Mouse (Mus musculus): Measurements from ENCODE around the gene Bahd1. TPM values are rescaled to one million over a fixed set of nuclear protein-coding genes. Genes with fewer than 3 reads are reported as not detected.

Bahd1 gene
- polyA plus RNA-seq, 1 experiment = 5.7 TPM

GRCm38 (mm10) chr2:118875316-118875715 lies 24.9 kb upstream of the Bahd1 start:
- H3K4me3 ChIP-seq (replicated peaks) = no peak overlapping the region
- no peaks in the 10 kb centered on the region for H3K9me3 ChIP-seq (ENCODE audit: control insufficient read depth, low read length)
- H3K36me3 ChIP-seq (ENCODE audit: control insufficient read depth) = peaks cover 42% of the 10 kb centered on the region
- no peaks in the 10 kb centered on the region for H3K27me3 ChIP-seq (ENCODE audit: control insufficient read depth)
- TF ChIP-seq GATA1 (IDR thresholded peaks at IDR 0.05; ENCODE audit: low read length) (no peak), TAL1 (IDR thresholded peaks at IDR 0.05; ENCODE audit: low read length) (no peak)
- H3K4me1 ChIP-seq (ENCODE audit: control insufficient read depth) = peaks cover 2% of the 10 kb centered on the region; the same call in 1 of the 2 replicates

GRCm38 (mm10) chr2:118876453-118876852 lies 23.7 kb upstream of the Bahd1 start:
- H3K4me3 ChIP-seq (replicated peaks) = no peak overlapping the region
- no peaks in the 10 kb centered on the region for H3K27me3 ChIP-seq (ENCODE audit: control insufficient read depth)
- no peak for TF ChIP-seq TAL1 (IDR thresholded peaks at IDR 0.05; ENCODE audit: low read length)
- no peak for TF ChIP-seq GATA1 (IDR thresholded peaks at IDR 0.05; ENCODE audit: low read length)
- peaks cover 33% of the 10 kb centered on the region for H3K36me3 ChIP-seq (ENCODE audit: control insufficient read depth)
- H3K9me3 ChIP-seq (ENCODE audit: control insufficient read depth, low read length) = no peaks in the 10 kb centered on the region
- H3K4me1 ChIP-seq (ENCODE audit: control insufficient read depth) = peaks cover 2% of the 10 kb centered on the region

GRCm38 (mm10) chr2:118881019-118881418 lies 19.2 kb upstream of the Bahd1 start:
- no peaks in the 10 kb centered on the region for H3K9me3 ChIP-seq (ENCODE audit: control insufficient read depth, low read length)
- no peak overlapping the region for H3K4me3 ChIP-seq (replicated peaks)
- TF ChIP-seq GATA1 (IDR thresholded peaks at IDR 0.05; ENCODE audit: low read length) (no peak), TAL1 (IDR thresholded peaks at IDR 0.05; ENCODE audit: low read length) (no peak)
- peaks cover 16% of the 10 kb centered on the region for H3K36me3 ChIP-seq (ENCODE audit: control insufficient read depth)
- H3K4me1 ChIP-seq (ENCODE audit: control insufficient read depth) = peaks cover 33% of the 10 kb centered on the region
- no peaks in the 10 kb centered on the region for H3K27me3 ChIP-seq (ENCODE audit: control insufficient read depth)

- Histone ChIP-seq H3K4me3 (replicated peaks) (no peak overlapping the region), H3K4me1 (ENCODE audit: control insufficient read depth) (peaks cover 42% of the 10 kb centered on the region), H3K36me3 (ENCODE audit: control insufficient read depth) (peaks cover 10% of the 10 kb centered on the region), H3K9me3 (ENCODE audit: control insufficient read depth, low read length) (no peaks in the 10 kb centered on the region), H3K27me3 (ENCODE audit: control insufficient read depth) (no peaks in the 10 kb centered on the region)
- TF ChIP-seq GATA1 (IDR thresholded peaks at IDR 0.05; ENCODE audit: low read length) = no peak
- no peak for TF ChIP-seq TAL1 (IDR thresholded peaks at IDR 0.05; ENCODE audit: low read length)
Observed at GRCm38 (mm10) chr2:118881956-118882355, 18.2 kb upstream of the Bahd1 start.

GRCm38 (mm10) chr2:118882840-118883679 lies 17.1 kb upstream of the Bahd1 start:
- no peaks in the 10 kb centered on the region for H3K9me3 ChIP-seq (ENCODE audit: control insufficient read depth, low read length)
- TF ChIP-seq TAL1 (IDR thresholded peaks at IDR 0.05; ENCODE audit: low read length) = no peak
- TF ChIP-seq GATA1 (IDR thresholded peaks at IDR 0.05; ENCODE audit: low read length) = no peak
- no peaks in the 10 kb centered on the region for H3K27me3 ChIP-seq (ENCODE audit: control insufficient read depth)
- peaks cover 51% of the 10 kb centered on the region for H3K4me1 ChIP-seq (ENCODE audit: control insufficient read depth)
- peaks cover under 1% of the 10 kb centered on the region; the same call in 1 of the 2 replicates for H3K36me3 ChIP-seq (ENCODE audit: control insufficient read depth)
- peak overlapping the region; percentile 63 for H3K4me3 ChIP-seq (replicated peaks)

- Histone ChIP-seq H3K4me3 (replicated peaks) (peak overlapping the region; percentile 65), H3K36me3 (ENCODE audit: control insufficient read depth) (no peaks in the 10 kb centered on the region; the same call in 1 of the 2 replicates), H3K4me1 (ENCODE audit: control insufficient read depth) (peaks cover 69% of the 10 kb centered on the region), H3K9me3 (ENCODE audit: control insufficient read depth, low read length) (no peaks in the 10 kb centered on the region), H3K27me3 (ENCODE audit: control insufficient read depth) (peaks cover 8% of the 10 kb centered on the region)
- TF ChIP-seq GATA1 (IDR thresholded peaks at IDR 0.05; ENCODE audit: low read length) (no peak), TAL1 (IDR thresholded peaks at IDR 0.05; ENCODE audit: low read length) (no peak)
Observed at GRCm38 (mm10) chr2:118887440-118887839, 12.7 kb upstream of the Bahd1 start.

GRCm38 (mm10) chr2:118887845-118888548 lies 12.2 kb upstream of the Bahd1 start:
- Histone ChIP-seq H3K36me3 (ENCODE audit: control insufficient read depth) (no peaks in the 10 kb centered on the region; the same call in 1 of the 2 replicates), H3K4me3 (replicated peaks) (peak overlapping the region; percentile 65), H3K4me1 (ENCODE audit: control insufficient read depth) (peaks cover 65% of the 10 kb centered on the region), H3K27me3 (ENCODE audit: control insufficient read depth) (peaks cover 14% of the 10 kb centered on the region), H3K9me3 (ENCODE audit: control insufficient read depth, low read length) (no peaks in the 10 kb centered on the region)
- TF ChIP-seq TAL1 (IDR thresholded peaks at IDR 0.05; ENCODE audit: low read length) = peak; percentile 74
- TF ChIP-seq GATA1 (IDR thresholded peaks at IDR 0.05; ENCODE audit: low read length) = no peak

GRCm38 (mm10) chr2:118891173-118891572 lies 9.0 kb upstream of the Bahd1 start:
- Histone ChIP-seq H3K4me3 (replicated peaks) (no peak overlapping the region), H3K9me3 (ENCODE audit: control insufficient read depth, low read length) (peaks cover under 1% of the 10 kb centered on the region; the same call in 1 of the 2 replicates), H3K36me3 (ENCODE audit: control insufficient read depth) (no peaks in the 10 kb centered on the region; the same call in 1 of the 2 replicates), H3K4me1 (ENCODE audit: control insufficient read depth) (peaks cover 46% of the 10 kb centered on the region), H3K27me3 (ENCODE audit: control insufficient read depth) (peaks cover 45% of the 10 kb centered on the region)
- no peak for TF ChIP-seq TAL1 (IDR thresholded peaks at IDR 0.05; ENCODE audit: low read length)
- TF ChIP-seq GATA1 (IDR thresholded peaks at IDR 0.05; ENCODE audit: low read length) = no peak

Data from erythroblast, embryonic 14.5 days (primary cell).